Mouse (Mus musculus) testis, adult 2 months (tissue): ENCODE measurements around the gene Dyrk1a.

ENCODE experiments used
- CTCF ChIP-seq: fragments of 200-500 bp; IDR thresholded peaks from 2 replicates; pipeline ENCODE4 v1.5.1; 2012; ENCODE audit warnings: low read depth, mild to moderate bottlenecking, inconsistent platforms, low read length, moderate library complexity; ENCODE audit not compliant: control insufficient read depth, insufficient read depth, insufficient replicate concordance
- POLR2A ChIP-seq: fragments of 200-500 bp; IDR thresholded peaks from 2 replicates; pipeline ENCODE4 v1.6.1; 2012; ENCODE audit warnings: low read depth, mild to moderate bottlenecking, inconsistent platforms, low read length, moderate library complexity; ENCODE audit not compliant: control insufficient read depth

GRCm38 (mm10) chr16:94637423-94637822 is 67.6 kb downstream of the Dyrk1a start:
- TF ChIP-seq CTCF (no peak), POLR2A (no peak)
